Mouse (Mus musculus) layer of hippocampus, adult 2 months (tissue): ENCODE measurements around the gene Trabd2b. TPM values are rescaled to one million over a fixed set of nuclear protein-coding genes. Genes with fewer than 3 reads are reported as not detected.
A peak's percentile ranks its signal among the peaks of the same experiment; 100 is the strongest.

Experiments
- DNase-seq, 2 experiments: peaks; one replicate each; pipeline ENCODE4 v3.0.0; 2022; ENCODE audit warnings: low spot score in 2 of 2
- H3K27ac ChIP-seq: fragments of 200-600 bp; 2 replicates; pipeline ENCODE4 v1.8.1; 2022
- H3K4me3 ChIP-seq: fragments of 200-600 bp; 2 replicates; pipeline ENCODE4 v1.8.1; 2022; ENCODE audit warnings: mild to moderate bottlenecking
- CTCF ChIP-seq: fragments of 200-600 bp; conservative IDR thresholded peaks from 2 replicates; pipeline ENCODE4 v1.8.1; 2022; ENCODE audit warnings: antibody characterized with exemption, mild to moderate bottlenecking, moderate library complexity
- total RNA-seq, 2 experiments: library from RNA; stranded (reverse); gene quantifications; 2 replicates each; pipeline ENCODE4 v1.2.3; 2021

Gene Trabd2b
- total RNA-seq, 2 experiments from 2014 or later, result 1.5 to 1.6 TPM

- no peak for DNase-seq
- Histone ChIP-seq H3K4me3 (no peak overlapping the region), H3K27ac (no peak overlapping the region)
- TF ChIP-seq CTCF, result no peak
These were observed 29.0 kb upstream of the Trabd2b start for GRCm38 (mm10) chr4:114377531-114377930.

GRCm38 (mm10) chr4:114378512-114378911 is 28.0 kb upstream of the Trabd2b start:
- TF ChIP-seq CTCF, result no peak
- H3K27ac ChIP-seq, result no peak overlapping the region
- DNase-seq, result no peak
- no peak overlapping the region for H3K4me3 ChIP-seq

GRCm38 (mm10) chr4:114379416-114379956 is 27.0 kb upstream of the Trabd2b start:
- no peak overlapping the region for H3K27ac ChIP-seq
- no peak for DNase-seq
- H3K4me3 ChIP-seq, result no peak overlapping the region
- no peak for TF ChIP-seq CTCF

- DNase-seq, result no peak
- TF ChIP-seq CTCF, result no peak
- Histone ChIP-seq H3K4me3 (no peak overlapping the region), H3K27ac (no peak overlapping the region)
These were observed 23.9 kb upstream of the Trabd2b start for GRCm38 (mm10) chr4:114382627-114383026.

- peak in 1 of 2 experiments; percentile 5 for DNase-seq
These were observed 21.3 kb upstream of the Trabd2b start for GRCm38 (mm10) chr4:114385236-114385635.

GRCm38 (mm10) chr4:114386395-114386811 is 20.1 kb upstream of the Trabd2b start:
- DNase-seq, result peak in 1 of 2 experiments; percentile 28
- no peak overlapping the region for H3K4me3 ChIP-seq
- no peak overlapping the region for H3K27ac ChIP-seq
- no peak for TF ChIP-seq CTCF

More at GRCm38 (mm10) chr4:114385236-114385635, 21.3 kb upstream of the Trabd2b start:
- Histone ChIP-seq H3K27ac (peak overlapping the region; percentile 55; the same call in 1 of the 2 replicates), H3K4me3 (no peak overlapping the region)
- TF ChIP-seq CTCF, result no peak

GRCm38 (mm10) chr4:114387527-114388135 is 18.9 kb upstream of the Trabd2b start:
- no peak for TF ChIP-seq CTCF
- H3K4me3 ChIP-seq, result no peak overlapping the region
- no peak for DNase-seq
- H3K27ac ChIP-seq, result no peak overlapping the region

GRCm38 (mm10) chr4:114388306-114388705 is 18.2 kb upstream of the Trabd2b start:
- no peak for TF ChIP-seq CTCF
- Histone ChIP-seq H3K27ac (no peak overlapping the region), H3K4me3 (no peak overlapping the region)
- DNase-seq, result no peak

GRCm38 (mm10) chr4:114389653-114390052 is 16.9 kb upstream of the Trabd2b start:
- TF ChIP-seq CTCF, result no peak
- Histone ChIP-seq H3K27ac (no peak overlapping the region), H3K4me3 (no peak overlapping the region)
- DNase-seq, result no peak

GRCm38 (mm10) chr4:114397625-114398024 is 8.9 kb upstream of the Trabd2b start:
- DNase-seq, result peak in 1 of 2 experiments; percentile 35
- Histone ChIP-seq H3K4me3 (no peak overlapping the region), H3K27ac (no peak overlapping the region)
- peak; percentile 71 for TF ChIP-seq CTCF

- peak overlapping the region; percentile 28; the same call in 1 of the 2 replicates for H3K27ac ChIP-seq
- peak; percentile 60 to 71 for DNase-seq
- H3K4me3 ChIP-seq, result no peak overlapping the region
- no peak for TF ChIP-seq CTCF
These were observed 6.7 kb upstream of the Trabd2b start for GRCm38 (mm10) chr4:114399821-114400220.

- no peak for DNase-seq
- H3K27ac ChIP-seq, result no peak overlapping the region
- no peak overlapping the region for H3K4me3 ChIP-seq
- no peak for TF ChIP-seq CTCF
These were observed 4.4 kb upstream of the Trabd2b start for GRCm38 (mm10) chr4:114401993-114402731.

GRCm38 (mm10) chr4:114405682-114406354 is 706 bp upstream of the Trabd2b start:
- peak overlapping the region; percentile 61 for H3K4me3 ChIP-seq
- H3K27ac ChIP-seq, result peak overlapping the region; percentile 67; the same call in 1 of the 2 replicates
- DNase-seq, result peak; percentile 77 to 85
- TF ChIP-seq CTCF, result peak; percentile 97
